Mouse (Mus musculus) limb, embryonic 11.5 days (tissue): ENCODE measurements at regions not wholly inside any gene's neighbourhood (a gene's known extent, or its start where the extent isn't known, plus 50 kb on each side); places are given as distances from the start of the nearest gene placed in this dataset.

Source experiments
- ATAC-seq: fragments of 200-750 bp; cut with Nextera tagmentation; 2 replicates; pipeline ENCODE4 v1.8.0; 2017; ENCODE audit warnings: low read depth; ENCODE audit not compliant: insufficient number of reproducible peaks, low FRiP score, low TSS enrichment
- DNase-seq: peaks from one replicate; pipeline ENCODE4 v3.0.0-alpha.2; 2015; ENCODE audit warnings: low spot score
- H3K27ac ChIP-seq: fragments of 300-500 bp; sonication (generic); replicated peaks from 2 replicates; pipeline ENCODE4 v1.5.1; 2014; ENCODE audit warnings: low read depth, mild to moderate bottlenecking, low read length
- H3K27me3 ChIP-seq: fragments of 300-500 bp; sonication (generic); 2 replicates; pipeline ENCODE4 v1.6.1; 2014; ENCODE audit warnings: mild to moderate bottlenecking, low read length, mixed read lengths; ENCODE audit not compliant: control insufficient read depth, insufficient read depth
- H3K36me3 ChIP-seq: fragments of 300-500 bp; sonication (generic); 2 replicates; pipeline ENCODE4 v1.6.1; 2014; ENCODE audit warnings: mild to moderate bottlenecking, low read length, moderate library complexity, mixed read lengths; ENCODE audit not compliant: control insufficient read depth, insufficient read depth
- H3K4me1 ChIP-seq: fragments of 300-500 bp; sonication (generic); 2 replicates; pipeline ENCODE4 v1.6.1; 2014; ENCODE audit warnings: low read length, mixed read lengths; ENCODE audit not compliant: control insufficient read depth, insufficient read depth
- H3K4me2 ChIP-seq: fragments of 300-500 bp; sonication (generic); 2 replicates; pipeline ENCODE4 v1.6.1; 2014; ENCODE audit warnings: low read depth, mild to moderate bottlenecking, moderate library complexity; ENCODE audit not compliant: severe bottlenecking
- H3K4me3 ChIP-seq: fragments of 300-500 bp; sonication (generic); 2 replicates; pipeline ENCODE4 v1.5.1; 2014; ENCODE audit warnings: low read depth, low read length
- H3K9ac ChIP-seq: fragments of 300-500 bp; sonication (generic); 2 replicates; pipeline ENCODE4 v1.6.1; 2014; ENCODE audit warnings: mild to moderate bottlenecking, low read length
- H3K9me3 ChIP-seq: fragments of 300-500 bp; sonication (generic); 2 replicates; pipeline ENCODE4 v1.6.1; 2016; ENCODE audit warnings: low read length; ENCODE audit not compliant: control insufficient read depth
- WGBS: fragments of 180-500 bp; shearing (Covaris S2); extraction: QIAGEN DNeasy Blood & Tissue Kit; methylation state at CpG from one replicate; pipeline ENCODE4 v1.1.7; 2014; 5-methylcytosine and 5-hydroxymethylcytosine counted together

DNA sequence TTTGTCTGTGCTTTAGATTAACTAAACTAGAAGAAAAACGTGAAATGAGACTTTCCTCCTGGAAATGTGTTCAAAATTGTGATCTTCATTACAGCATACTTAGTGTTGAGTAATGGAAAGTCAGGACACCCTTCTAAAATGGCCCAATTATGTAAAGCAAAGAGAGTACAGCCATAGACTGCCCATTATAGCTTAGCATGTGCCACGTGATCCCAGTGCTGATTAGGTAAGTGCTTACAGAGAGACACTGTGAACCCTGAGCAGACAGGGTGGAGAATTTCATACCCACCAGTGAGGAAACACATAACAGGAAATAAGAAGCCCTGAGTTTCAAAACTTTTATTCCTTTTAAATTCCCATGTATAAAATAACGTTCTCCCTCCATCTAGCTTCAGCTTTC, 587.3 kb upstream of the Nrsn1 start:
- ATAC-seq = no peak
- WGBS = 57% methylated on average over 3 of the region's 3 CpGs
- no peak for DNase-seq

DNA sequence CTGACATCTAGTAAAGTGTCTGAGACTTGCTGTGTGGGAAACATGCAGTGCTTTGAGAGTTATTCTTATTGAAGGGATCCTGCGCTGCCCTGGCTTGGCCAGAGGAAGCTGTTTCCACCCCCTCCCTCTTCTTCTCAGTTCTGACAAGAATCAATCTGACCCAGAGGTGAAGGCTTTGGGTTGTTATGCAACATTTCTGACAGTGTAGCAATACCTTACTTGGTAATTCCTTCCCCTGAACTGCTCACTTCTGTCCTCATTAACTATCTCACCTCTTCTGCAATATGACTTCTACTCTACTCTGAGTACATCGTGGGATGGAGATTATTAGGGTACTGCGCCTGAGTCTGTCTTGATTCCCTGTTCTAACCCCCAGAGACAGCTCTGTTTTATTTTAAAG, 586.8 kb upstream of the Nrsn1 start:
- ATAC-seq (no peak), DNase-seq (no peak)
- WGBS = 84% methylated on average over 3 of the region's 3 CpGs
- Histone ChIP-seq H3K27ac (no peak overlapping the region), H3K4me2 (no peak overlapping the region), H3K4me1 (no peaks in the 10 kb centered on the region), H3K36me3 (no peaks in the 10 kb centered on the region), H3K9ac (no peak overlapping the region), H3K9me3 (no peaks in the 10 kb centered on the region), H3K27me3 (no peaks in the 10 kb centered on the region), H3K4me3 (no peak overlapping the region)

More for the DNA sequence above, 587.3 kb upstream of the Nrsn1 start:
- Histone ChIP-seq H3K9me3 (no peaks in the 10 kb centered on the region), H3K9ac (no peak overlapping the region), H3K4me2 (no peak overlapping the region), H3K36me3 (no peaks in the 10 kb centered on the region), H3K4me3 (no peak overlapping the region), H3K27me3 (no peaks in the 10 kb centered on the region), H3K4me1 (no peaks in the 10 kb centered on the region), H3K27ac (no peak overlapping the region)

DNA sequence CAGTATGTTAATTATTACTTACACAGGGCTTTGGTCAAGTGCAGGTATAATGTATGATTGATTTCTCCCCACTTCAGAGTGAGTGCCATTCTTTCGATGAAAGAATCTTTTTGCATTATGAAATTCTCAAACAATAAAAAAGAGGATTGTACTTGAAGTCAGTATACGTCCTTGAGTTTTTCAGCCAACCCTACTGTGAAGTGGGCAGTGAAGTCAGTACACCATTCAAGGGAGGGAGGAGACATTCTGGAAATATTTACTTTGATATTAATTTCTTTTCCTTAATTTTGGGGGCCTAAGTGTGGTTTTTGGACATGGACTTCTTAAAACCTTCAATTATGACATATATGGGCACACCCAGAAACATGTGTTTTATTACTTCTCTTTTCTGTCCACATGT, 586.2 kb upstream of the Nrsn1 start:
- H3K9me3 ChIP-seq = no peaks in the 10 kb centered on the region
- no peaks in the 10 kb centered on the region for H3K27me3 ChIP-seq
- H3K9ac ChIP-seq = no peak overlapping the region
- H3K27ac ChIP-seq = no peak overlapping the region
- H3K4me3 ChIP-seq = no peak overlapping the region
- no peaks in the 10 kb centered on the region for H3K4me1 ChIP-seq
- no peak for ATAC-seq
- no peaks in the 10 kb centered on the region for H3K36me3 ChIP-seq
- WGBS = 92% methylated on average over 2 of the region's 2 CpGs
- DNase-seq = no peak
- H3K4me2 ChIP-seq = no peak overlapping the region

DNA sequence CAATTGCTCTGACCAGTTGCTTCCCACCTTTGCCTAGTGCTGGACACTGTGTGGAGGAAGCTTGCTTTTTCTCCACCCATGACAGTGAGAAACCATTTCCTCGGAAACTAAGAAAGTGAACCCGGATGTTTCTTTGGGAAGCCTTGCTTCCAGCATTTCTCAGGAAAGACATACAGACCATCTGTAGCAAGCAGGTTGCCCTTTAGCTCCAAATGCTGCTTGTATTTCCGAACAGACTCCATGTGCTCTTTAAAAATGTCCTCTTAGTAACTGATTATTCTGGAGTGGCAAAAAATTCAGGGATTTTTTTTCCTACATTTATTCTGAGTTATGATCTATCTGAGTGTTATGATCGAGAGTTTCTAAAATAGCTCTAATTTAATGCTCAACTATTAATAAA, 577.9 kb upstream of the Nrsn1 start:
- Histone ChIP-seq H3K4me3 (no peak overlapping the region), H3K4me2 (no peak overlapping the region), H3K36me3 (no peaks in the 10 kb centered on the region), H3K9me3 (no peaks in the 10 kb centered on the region), H3K27me3 (no peaks in the 10 kb centered on the region), H3K27ac (no peak overlapping the region), H3K4me1 (no peaks in the 10 kb centered on the region), H3K9ac (no peak overlapping the region)
- DNase-seq (no peak), ATAC-seq (no peak)
- WGBS = 67% methylated on average over 4 of the region's 4 CpGs

DNA sequence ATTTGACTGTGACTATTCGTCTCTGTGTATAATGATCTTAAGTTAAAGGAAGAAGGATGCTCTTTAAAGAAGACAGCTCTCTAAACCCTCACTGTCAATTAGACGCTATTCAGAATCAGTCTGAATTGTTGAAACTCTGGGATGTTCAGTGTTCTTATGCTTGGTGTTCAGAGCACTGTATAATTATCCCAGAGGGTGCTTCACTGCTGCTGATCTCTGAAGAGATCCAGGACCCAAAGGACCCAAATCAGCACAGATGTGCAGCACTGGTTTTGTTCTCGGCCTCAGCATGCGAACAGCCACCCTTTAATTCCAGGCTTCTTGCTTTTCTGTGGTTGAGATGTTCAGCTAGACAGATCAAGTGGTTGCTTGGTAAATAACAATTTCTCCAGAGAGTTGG, 567.9 kb upstream of the Nrsn1 start:
- H3K4me1 ChIP-seq = no peaks in the 10 kb centered on the region
- no peaks in the 10 kb centered on the region for H3K9me3 ChIP-seq
- no peaks in the 10 kb centered on the region for H3K36me3 ChIP-seq
- no peak overlapping the region for H3K4me2 ChIP-seq
- WGBS = 86% methylated on average over 4 of the region's 4 CpGs
- ATAC-seq (no peak), DNase-seq (no peak)
- no peak overlapping the region for H3K4me3 ChIP-seq
- no peak overlapping the region for H3K27ac ChIP-seq
- no peaks in the 10 kb centered on the region for H3K27me3 ChIP-seq
- no peak overlapping the region for H3K9ac ChIP-seq

DNA sequence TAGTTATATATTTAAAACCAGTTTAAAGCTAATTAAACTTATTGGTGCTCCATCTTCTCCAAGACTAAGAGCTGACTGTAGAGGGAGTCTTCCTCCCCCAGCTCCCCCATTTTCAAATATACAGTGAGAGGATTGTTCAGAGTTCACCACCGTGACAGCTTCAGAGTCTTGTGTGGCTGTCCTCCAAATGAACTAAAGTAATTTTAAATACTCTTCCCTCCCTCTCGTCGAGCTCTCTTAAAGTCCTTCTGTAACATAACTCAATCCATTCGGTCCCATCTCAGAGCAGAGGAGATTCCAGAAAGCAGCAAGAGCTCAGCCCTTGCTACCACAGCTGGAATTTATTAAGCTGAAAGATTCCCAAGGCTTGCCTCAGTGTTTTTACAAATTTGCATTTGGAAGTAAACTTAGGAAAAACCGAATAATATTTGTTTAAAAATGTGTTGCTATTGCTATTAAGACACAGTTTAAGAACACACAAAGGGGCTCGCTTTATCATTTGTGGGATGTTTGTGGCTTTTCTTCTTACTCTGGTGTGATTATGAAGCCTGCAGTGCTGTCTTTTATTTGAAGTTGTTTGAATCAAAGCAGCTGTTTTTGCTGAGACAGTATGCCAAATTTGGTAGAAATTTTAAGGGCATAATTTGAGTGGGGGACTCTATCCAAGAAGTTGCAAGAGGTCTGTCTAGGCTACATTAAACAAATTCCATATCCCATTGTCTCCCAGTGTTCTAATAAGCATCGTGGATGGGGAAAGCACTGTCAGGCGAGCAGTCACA, 559.0 kb upstream of the Nrsn1 start:
- no peak overlapping the region for H3K9ac ChIP-seq
- no peaks in the 10 kb centered on the region for H3K9me3 ChIP-seq
- WGBS = 34% methylated on average over 8 of the region's 8 CpGs
- H3K27ac ChIP-seq = no peak overlapping the region
- no peaks in the 10 kb centered on the region for H3K27me3 ChIP-seq
- no peaks in the 10 kb centered on the region for H3K4me1 ChIP-seq
- H3K36me3 ChIP-seq = no peaks in the 10 kb centered on the region
- no peak overlapping the region for H3K4me2 ChIP-seq
- DNase-seq = no peak
- no peak for ATAC-seq
- H3K4me3 ChIP-seq = no peak overlapping the region

DNA sequence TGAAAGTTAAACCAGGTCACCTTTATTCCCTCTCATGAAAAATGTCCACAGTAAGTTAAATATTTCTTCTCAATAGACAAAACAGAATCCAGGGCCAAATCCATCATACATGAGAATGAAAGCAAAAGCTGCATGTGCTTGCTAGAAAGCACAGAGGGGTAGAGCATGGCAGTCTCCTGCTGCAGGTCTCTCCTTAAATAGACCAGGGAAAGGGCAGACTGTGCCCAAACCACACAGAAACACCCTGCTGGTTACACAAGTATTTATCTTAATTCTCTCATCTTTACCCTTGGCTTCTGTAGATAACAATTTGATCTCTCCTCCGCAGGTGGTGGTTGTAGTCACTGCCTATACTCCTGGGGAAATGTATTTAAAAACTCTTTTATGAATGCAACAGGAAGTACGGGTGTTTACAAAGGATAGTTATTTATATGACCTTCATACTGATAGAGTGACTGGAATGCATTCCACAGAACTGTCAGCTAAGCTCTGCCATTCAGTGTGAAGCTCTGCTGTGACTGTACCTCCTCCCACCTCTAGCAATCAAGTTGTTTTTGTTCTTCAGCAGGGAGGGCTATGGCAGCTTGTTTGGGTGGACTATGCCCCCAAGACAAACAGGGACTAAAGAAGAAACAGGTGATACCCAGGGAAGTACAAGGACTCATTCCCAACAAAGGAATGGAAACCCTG, 538.4 kb upstream of the Nrsn1 start:
- Histone ChIP-seq H3K4me2 (no peak overlapping the region), H3K9ac (no peak overlapping the region), H3K4me3 (no peak overlapping the region), H3K27me3 (no peaks in the 10 kb centered on the region), H3K36me3 (no peaks in the 10 kb centered on the region), H3K27ac (no peak overlapping the region), H3K9me3 (no peaks in the 10 kb centered on the region), H3K4me1 (no peaks in the 10 kb centered on the region)
- ATAC-seq (no peak), DNase-seq (no peak)
- 81% methylated on average over 2 of the region's 2 CpGs for WGBS

DNA sequence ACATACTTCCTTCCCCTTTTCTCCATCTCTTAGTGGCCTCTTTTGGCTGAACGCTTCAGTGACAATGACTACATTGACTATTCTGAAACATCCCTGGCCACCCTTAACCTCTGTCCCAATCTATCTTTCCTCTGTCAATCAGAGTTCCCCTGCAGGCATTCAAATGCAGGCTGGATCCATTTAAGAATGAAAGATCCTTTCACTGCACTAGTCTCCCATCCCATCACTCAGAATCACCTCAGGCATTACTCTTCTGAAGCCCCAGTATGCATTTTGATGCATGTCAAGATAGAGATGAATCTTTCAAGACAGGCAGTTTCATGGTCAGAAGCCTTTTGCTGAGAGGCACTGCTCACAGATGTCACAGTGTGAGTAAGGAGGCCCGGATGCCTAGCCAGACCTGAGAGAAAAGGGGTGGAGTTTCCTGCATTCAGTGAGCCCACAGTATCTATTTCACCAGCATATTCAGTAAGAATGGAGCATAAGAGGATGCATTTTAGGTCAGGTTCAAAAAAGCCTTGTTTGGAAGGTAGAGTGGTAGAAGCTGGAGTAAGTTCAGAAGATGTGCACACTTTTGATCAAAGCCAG, 523.0 kb upstream of the Nrsn1 start:
- no peak overlapping the region for H3K9ac ChIP-seq
- no peak overlapping the region for H3K27ac ChIP-seq
- no peaks in the 10 kb centered on the region for H3K27me3 ChIP-seq
- WGBS = 60% methylated on average over 2 of the region's 2 CpGs
- no peaks in the 10 kb centered on the region for H3K36me3 ChIP-seq
- H3K9me3 ChIP-seq = no peaks in the 10 kb centered on the region
- no peak overlapping the region for H3K4me2 ChIP-seq
- DNase-seq (no peak), ATAC-seq (no peak)
- no peak overlapping the region for H3K4me3 ChIP-seq
- H3K4me1 ChIP-seq = no peaks in the 10 kb centered on the region
